Mouse (Mus musculus): ENCODE measurements around the gene Trim44.

Gene Trim44

DNA sequence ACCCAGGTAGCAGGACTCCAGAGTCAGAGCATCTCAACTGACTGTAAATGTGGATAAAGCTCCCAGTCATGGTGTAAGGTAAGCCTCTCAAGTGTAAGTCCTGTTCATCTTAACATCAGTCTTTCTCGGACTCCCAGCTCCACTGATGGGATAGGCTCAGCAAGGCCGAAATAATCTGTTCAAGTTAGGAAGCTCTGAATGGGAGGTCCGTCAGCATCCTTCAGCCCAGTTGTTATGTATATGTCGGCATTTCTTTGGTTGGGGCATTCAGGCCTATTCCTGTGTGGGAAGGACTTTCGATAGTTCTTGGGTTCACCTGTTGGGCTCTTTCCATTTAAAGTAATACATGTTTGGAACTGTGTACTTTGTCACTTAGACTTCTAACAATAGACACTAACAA lies 3.6 kb downstream of the Trim44 start:
- DNase-seq: no peak

- DNase-seq: no peak
These were observed 4.3 kb downstream of the Trim44 start for GRCm38 (mm10) chr2:102403306-102403705.

GRCm38 (mm10) chr2:102401352-102401692 lies 6.3 kb downstream of the Trim44 start:
- DNase-seq: no peak

- peak; percentile 84 for DNase-seq
These were observed 6.8 kb downstream of the Trim44 start for GRCm38 (mm10) chr2:102400605-102401351.

DNA sequence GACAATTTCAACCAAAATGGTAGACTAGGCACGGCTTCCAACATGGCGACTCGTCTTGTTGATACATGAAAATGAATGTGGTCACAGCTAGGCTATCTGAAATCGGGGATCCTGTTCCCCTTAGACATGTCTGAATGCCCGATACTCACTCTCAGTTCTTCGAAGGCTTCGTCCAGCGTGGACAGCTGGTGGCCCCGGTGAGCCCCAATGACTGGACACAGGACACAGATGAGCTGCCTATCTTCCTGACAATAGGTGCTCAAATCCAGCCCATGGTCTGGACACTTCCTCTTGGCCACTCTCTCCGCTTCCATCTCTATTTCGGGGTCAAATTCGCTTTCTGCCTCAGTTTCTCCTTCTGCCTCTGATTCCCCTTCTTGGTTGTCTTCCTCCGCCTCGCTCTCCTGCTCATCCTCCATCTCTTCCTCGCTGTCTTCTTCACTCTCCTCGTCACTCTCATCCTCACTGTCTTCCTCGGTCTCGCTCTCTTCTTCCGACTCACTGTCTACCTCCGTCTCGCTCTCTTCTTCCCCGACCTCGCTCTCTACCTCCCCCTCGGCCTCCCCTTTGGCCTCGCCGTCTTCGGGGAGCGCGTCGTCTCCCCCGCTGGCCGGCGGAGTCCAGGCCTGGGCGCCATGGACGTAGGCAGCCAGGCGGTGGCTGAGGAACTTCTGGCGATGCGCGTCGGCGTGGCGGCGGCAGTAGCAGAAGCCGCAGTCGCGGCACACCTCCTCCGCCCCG lies 7.6 kb downstream of the Trim44 start:
- DNase-seq: peak; percentile 20

DNA sequence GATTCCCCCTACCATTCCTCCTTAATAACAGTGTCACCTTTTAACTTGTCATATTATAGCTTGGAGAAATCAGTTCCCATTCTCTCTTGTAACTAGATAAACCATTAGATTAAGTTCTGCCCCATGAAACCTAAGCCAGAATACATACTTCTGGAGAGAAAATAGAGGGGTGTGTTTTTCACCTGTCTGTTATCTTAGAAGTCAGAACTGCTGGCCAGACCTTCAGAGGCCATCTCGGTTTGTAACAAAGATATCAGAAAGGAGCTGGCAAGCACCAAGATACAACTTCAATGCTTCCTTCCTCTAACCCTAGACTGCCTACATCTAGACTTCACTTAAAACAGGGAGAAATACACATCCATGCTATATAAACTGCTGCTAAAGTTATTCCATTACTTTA lies 11.1 kb downstream of the Trim44 start:
- no peak for DNase-seq

GRCm38 (mm10) chr2:102393457-102393856 lies 14.2 kb downstream of the Trim44 start:
- no peak for DNase-seq

DNA sequence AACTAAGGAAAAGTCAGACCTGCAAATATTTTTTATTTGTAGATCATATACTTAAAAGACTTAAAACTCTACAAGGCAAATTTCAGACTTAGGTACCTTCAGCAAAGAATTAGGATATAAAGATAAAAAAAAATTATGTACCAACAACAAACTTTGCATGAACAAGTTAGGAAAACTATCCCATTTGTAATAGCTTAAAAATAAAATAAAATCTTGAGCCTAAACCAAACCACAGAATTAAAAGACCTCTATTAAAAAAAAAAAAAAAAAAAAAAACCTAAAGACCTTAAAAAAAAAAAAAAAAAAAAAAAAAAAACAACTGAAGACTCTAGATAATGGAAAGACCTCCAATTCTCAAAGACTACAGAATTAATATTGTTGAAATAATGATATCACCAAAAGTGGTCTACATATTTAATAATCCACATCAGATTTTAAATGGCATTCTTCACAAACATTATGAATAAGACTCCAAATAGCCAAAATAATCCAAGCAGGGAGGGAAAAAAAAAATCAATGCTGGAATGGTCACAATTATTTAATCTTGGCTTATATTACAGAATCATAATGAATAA lies 22.2 kb downstream of the Trim44 start:
- DNase-seq: no peak

- no peak for DNase-seq
These were observed 23.1 kb downstream of the Trim44 start for GRCm38 (mm10) chr2:102384496-102384895.

- no peak for DNase-seq
These were observed 23.6 kb downstream of the Trim44 start for GRCm38 (mm10) chr2:102384057-102384456.

- DNase-seq: no peak
These were observed 24.4 kb downstream of the Trim44 start for GRCm38 (mm10) chr2:102383069-102383834.

DNA sequence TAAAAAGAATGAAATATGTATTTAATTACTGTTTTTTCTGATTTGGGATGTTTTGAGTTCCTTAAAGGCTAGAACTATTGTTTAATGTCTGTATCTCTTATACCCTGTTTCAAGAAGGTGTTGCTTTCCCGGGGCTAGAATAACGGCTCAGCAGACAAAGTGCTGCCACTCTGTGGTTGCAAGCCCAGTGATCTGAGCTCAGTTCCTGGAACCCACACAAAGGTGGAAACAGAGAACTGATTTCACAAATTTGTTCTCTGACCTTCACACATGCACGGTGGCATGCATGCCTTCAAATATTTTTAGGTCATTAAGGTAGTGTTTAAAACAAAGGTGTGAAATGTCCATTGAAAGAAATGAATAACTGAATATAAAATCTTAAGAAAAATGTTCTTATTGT lies 25.1 kb downstream of the Trim44 start:
- no peak for DNase-seq

DNA sequence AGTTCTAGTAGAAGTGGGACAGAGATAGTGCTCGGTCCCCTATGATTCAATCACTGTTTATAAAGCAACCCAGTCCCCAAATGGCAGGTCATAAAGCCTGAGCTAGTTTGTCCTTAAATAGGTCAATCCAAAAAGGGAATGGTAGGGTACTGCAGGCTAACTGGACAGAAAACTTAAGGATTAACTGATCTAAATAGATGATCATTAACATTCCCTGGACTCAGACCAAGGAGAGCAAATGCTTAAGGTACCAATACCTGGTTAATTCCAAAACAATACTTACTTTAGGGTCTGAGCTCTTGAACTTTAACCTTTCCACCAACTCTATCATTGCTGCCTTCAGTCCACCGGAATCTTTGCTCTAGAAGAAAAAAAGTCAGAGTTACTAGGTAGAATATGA lies 27.0 kb downstream of the Trim44 start:
- DNase-seq: no peak

DNA sequence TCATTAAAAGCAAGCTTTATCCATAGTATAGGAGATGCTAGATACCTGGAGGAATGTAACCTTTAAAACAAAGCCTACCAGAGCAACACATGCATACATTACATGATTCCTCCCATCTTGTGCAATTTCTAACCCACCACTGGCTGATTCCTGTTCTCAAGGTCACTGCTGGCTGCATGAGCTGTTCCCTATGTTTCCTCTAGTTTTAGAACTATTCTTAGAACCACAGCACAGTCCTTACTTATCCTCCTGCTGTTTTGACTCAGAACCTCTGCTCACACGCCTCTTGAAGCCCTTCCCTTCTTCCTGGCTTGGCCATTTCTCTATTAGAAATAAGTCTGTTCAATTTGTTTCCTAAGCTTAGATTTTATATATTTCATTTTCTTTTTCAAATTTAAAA lies 28.7 kb downstream of the Trim44 start:
- DNase-seq: no peak

GRCm38 (mm10) chr2:102378381-102378780 lies 29.2 kb downstream of the Trim44 start:
- no peak for DNase-seq

DNA sequence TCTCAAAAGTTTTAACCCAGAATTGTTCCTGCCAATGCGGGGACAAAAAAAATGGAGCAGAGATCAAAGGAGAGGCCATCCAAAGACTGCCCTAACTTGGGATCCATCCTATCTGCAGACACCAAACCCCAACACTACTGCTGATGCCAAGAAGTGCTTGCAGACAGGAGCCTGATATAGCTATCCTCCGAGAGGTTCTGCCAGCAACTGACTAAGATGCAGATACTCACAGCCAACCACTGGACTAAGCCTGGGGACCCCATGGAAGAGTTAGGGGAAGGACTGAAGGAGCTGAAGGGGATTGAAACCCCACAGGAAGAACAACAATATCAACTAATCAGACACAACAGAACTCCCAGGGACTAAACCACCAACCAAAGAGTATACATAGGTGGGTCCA lies 30.3 kb downstream of the Trim44 start:
- no peak for DNase-seq

GRCm38 (mm10) chr2:102373406-102374105 lies 34.1 kb downstream of the Trim44 start:
- peak; percentile 33 for DNase-seq

DNA sequence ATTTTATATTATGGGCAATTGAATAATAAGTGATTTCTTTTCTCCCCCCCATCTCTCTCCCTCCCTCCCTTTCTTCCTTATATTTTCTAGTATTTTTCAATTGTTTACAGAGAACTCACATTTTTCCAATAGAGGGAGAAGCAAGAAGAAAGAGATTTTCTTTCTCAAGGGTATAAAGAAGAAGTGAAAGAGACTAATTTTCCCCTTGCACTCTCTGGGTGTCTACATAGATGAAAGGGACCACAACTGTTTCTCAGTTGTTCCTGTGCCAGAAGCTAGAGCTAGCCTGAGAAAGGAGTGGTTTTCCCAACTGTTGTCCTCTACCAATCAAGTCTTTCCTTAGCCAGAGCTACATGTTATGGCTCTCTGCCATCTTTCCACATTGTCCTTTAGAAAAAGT lies 34.9 kb downstream of the Trim44 start:
- no peak for DNase-seq

DNA sequence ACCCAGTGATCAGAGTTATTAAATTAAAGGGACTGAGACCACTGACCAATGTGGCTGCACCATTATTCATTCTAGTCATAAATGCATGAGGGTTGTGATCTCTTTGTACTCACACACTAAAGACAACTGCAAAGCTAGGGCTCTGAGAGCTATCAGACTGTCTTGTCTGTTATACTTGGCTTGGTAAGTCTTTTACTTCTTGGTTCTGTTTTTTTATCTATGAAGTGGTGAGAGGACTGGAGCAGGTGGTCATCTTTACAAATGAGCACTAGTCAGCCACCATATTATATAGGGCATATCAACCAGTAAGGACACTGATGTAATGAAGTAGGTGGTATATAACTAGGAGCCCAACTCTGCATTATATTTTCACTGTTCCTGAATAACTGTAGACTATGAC lies 36.3 kb downstream of the Trim44 start:
- no peak for DNase-seq

DNA sequence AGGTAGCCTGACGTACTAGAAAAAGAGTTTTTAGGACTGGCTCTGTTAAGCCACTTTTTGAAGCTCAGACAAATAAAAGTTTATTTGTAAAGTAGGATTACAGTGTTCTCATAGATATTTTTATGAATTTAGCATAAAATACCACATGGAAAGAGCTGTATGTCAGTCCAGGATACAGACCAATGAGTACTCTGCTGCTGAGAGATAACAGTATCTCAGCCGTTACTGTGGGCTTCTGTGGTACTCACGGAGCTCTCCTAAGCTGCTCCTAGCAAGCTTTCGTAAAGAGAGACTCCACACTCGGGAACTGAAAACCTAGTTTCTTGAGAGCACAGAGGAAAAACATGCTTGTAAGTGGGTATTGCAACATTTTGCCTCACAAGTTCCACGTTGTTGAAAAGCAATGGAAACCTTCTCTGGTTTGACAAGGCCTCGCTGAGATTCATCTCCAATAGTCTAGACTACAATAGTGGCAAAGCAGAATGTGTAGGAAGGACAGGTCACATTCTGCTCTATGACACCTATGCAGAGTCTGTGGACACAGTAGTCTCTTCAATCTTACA lies 41.6 kb downstream of the Trim44 start:
- no peak for DNase-seq

- DNase-seq: no peak
These were observed 42.9 kb downstream of the Trim44 start for GRCm38 (mm10) chr2:102364565-102365200.
